Mouse (Mus musculus) embryonic fibroblast, embryonic 13.5 days (primary cell): ENCODE results near the gene Rdh12.

Source experiments
- CTCF ChIP-seq: IDR thresholded peaks from 2 replicates; pipeline ENCODE4 v1.5.1; 2011; ENCODE audit warnings: mild to moderate bottlenecking, control low read depth, low read length, moderate library complexity, borderline replicate concordance; ENCODE audit not compliant: insufficient read depth
- POLR2A ChIP-seq: IDR thresholded peaks from 2 replicates; pipeline ENCODE4 v1.6.1; 2011; ENCODE audit warnings: low read depth, mild to moderate bottlenecking, control low read depth, low read length, moderate library complexity

DNA sequence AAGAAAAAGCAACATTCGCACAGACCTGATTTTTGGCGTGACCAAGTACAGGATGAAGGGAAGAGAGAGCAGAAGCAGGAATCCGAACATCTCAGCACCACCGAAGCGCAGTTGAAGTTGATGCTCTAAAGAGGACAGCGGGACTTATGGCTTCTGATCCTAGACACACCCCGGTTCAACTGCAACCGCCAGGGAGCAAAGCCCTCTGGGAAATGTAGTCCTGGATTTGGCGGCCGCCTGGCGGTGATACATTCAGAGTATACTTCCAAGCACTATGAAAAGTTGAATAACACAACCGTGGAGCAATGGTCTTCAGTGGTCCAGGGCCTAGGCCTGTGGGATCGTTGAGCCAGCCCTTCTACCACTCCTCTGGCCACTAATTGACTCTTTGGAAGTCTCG lies 17.0 kb upstream of the Rdh12 start:
- TF ChIP-seq CTCF, result no peak
- peak; percentile 91 for TF ChIP-seq POLR2A
